Mouse (Mus musculus): Measurements from ENCODE around the gene Egr2. TPM values are rescaled to one million over a fixed set of nuclear protein-coding genes. Genes with fewer than 3 reads are reported as not detected.

The Egr2 gene
- polyA plus RNA-seq, 1 experiment from 2014 or later = 0.93 TPM

GRCm38 (mm10) chr10:67581698-67582285 lies 46.5 kb downstream of the Egr2 start:
- no peak overlapping the region for H3K4me2 ChIP-seq (ENCODE audit: low read length)
- H3K36me3 ChIP-seq (ENCODE audit: control insufficient read depth, insufficient read depth, low read length) = no peaks in the 10 kb centered on the region
- WGBS = 58% methylated on average over 12 of the region's 12 CpGs
- H3K27ac ChIP-seq (replicated peaks in 1 of 2; ENCODE audit: control insufficient read depth in 1 of 2, insufficient read depth in 1 of 2, low read depth in 2 of 2, low read length in 2 of 2) = no peak overlapping the region
- H3K4me1 ChIP-seq (ENCODE audit: control insufficient read depth in 2 of 2, insufficient read depth in 2 of 2, low read length in 2 of 2) = peaks cover 12 to 16% of the 10 kb centered on the region in 2 experiments; a peak in 3 of 4 replicates
- ATAC-seq (ENCODE audit: insufficient number of reproducible peaks, insufficient read depth, low FRiP score, low read depth) = no peak
- H3K9ac ChIP-seq (ENCODE audit: low read length) = no peak overlapping the region
- no peaks in the 10 kb centered on the region for H3K9me3 ChIP-seq (ENCODE audit: control insufficient read depth, low read length)
- H3K4me3 ChIP-seq (ENCODE audit: control insufficient read depth in 1 of 2, insufficient read depth in 1 of 2, low read depth in 1 of 2, low read length in 2 of 2) = no peak overlapping the region
- no peaks in the 10 kb centered on the region for H3K27me3 ChIP-seq (ENCODE audit: control insufficient read depth, insufficient read depth, low read length)

GRCm38 (mm10) chr10:67585873-67586610 lies 50.8 kb downstream of the Egr2 start:
- Histone ChIP-seq H3K36me3 (ENCODE audit: control insufficient read depth, insufficient read depth, low read length) (no peaks in the 10 kb centered on the region), H3K4me3 (ENCODE audit: control insufficient read depth in 1 of 2, insufficient read depth in 1 of 2, low read depth in 1 of 2, low read length in 2 of 2) (no peak overlapping the region), H3K4me2 (ENCODE audit: low read length) (no peak overlapping the region), H3K9ac (ENCODE audit: low read length) (no peak overlapping the region), H3K27ac (replicated peaks in 1 of 2; ENCODE audit: control insufficient read depth in 1 of 2, insufficient read depth in 1 of 2, low read depth in 2 of 2, low read length in 2 of 2) (no peak overlapping the region), H3K9me3 (ENCODE audit: control insufficient read depth, low read length) (no peaks in the 10 kb centered on the region), H3K27me3 (ENCODE audit: control insufficient read depth, insufficient read depth, low read length) (no peaks in the 10 kb centered on the region), H3K4me1 (ENCODE audit: control insufficient read depth in 2 of 2, insufficient read depth in 2 of 2, low read length in 2 of 2) (peaks cover 4 to 7% of the 10 kb centered on the region in 2 experiments; a peak in 1 of 4 replicates)
- ATAC-seq (ENCODE audit: insufficient number of reproducible peaks, insufficient read depth, low FRiP score, low read depth) = no peak
- 85% methylated on average over 18 of the region's 18 CpGs for WGBS

Other genes starting within 250 kb of the Egr2 start
- gene Ado, start 13.5 kb downstream of the Egr2 start, polyA plus RNA-seq (2014; fragmentation: Nextera tagmentation; extraction: Ambion mirVana) = 45.2 and 48.5 TPM in 2 replicates

Measured in heart, embryonic 14.5 days (tissue).